Mouse (Mus musculus) limb, embryonic 13.5 days (tissue): ENCODE data around the gene 9130023H24Rik. TPM values are rescaled to one million over a fixed set of nuclear protein-coding genes. Genes with fewer than 3 reads are reported as not detected.

Experiments used
- ATAC-seq: fragments of 200-750 bp; cut with Nextera tagmentation; 2 replicates; pipeline ENCODE4 v1.8.0; 2017; ENCODE audit warnings: low read depth, moderate number of reproducible peaks, moderate TSS enrichment; ENCODE audit not compliant: low FRiP score
- H3K27ac ChIP-seq: fragments of 300-500 bp; sonication (generic); 2 replicates; pipeline ENCODE4 v1.5.1; 2015; ENCODE audit warnings: inconsistent platforms, mild to moderate bottlenecking, moderate library complexity
- H3K27me3 ChIP-seq: fragments of 300-500 bp; sonication (generic); 2 replicates; pipeline ENCODE4 v1.6.1; 2015; ENCODE audit warnings: mild to moderate bottlenecking, inconsistent platforms
- H3K36me3 ChIP-seq: fragments of 300-500 bp; sonication (generic); 2 replicates; pipeline ENCODE4 v1.6.1; 2015; ENCODE audit warnings: inconsistent platforms, mild to moderate bottlenecking, moderate library complexity
- H3K4me1 ChIP-seq: fragments of 300-500 bp; sonication (generic); 2 replicates; pipeline ENCODE4 v1.6.1; 2015; ENCODE audit warnings: inconsistent platforms
- H3K4me2 ChIP-seq: fragments of 300-500 bp; sonication (generic); replicated peaks from 2 replicates; pipeline ENCODE4 v1.6.1; 2015; ENCODE audit warnings: inconsistent platforms, mild to moderate bottlenecking, moderate library complexity
- H3K4me3 ChIP-seq: fragments of 300-500 bp; sonication (generic); 2 replicates; pipeline ENCODE4 v1.5.1; 2015; ENCODE audit warnings: moderate library complexity, mild to moderate bottlenecking, inconsistent platforms
- H3K9ac ChIP-seq: fragments of 300-500 bp; sonication (generic); 2 replicates; pipeline ENCODE4 v1.6.1; 2015; ENCODE audit warnings: mild to moderate bottlenecking, inconsistent platforms
- H3K9me3 ChIP-seq: fragments of 300-500 bp; sonication (generic); 2 replicates; pipeline ENCODE4 v1.6.1; 2016; ENCODE audit warnings: inconsistent platforms
- WGBS: fragments of 180-500 bp; shearing (Covaris S2); methylation state at CpG from one replicate; pipeline ENCODE4 v1.1.7; 2015; 5-methylcytosine and 5-hydroxymethylcytosine counted together
- polyA plus RNA-seq: library from polyadenylated mRNA; unstranded; fragments of >200 nt; fragmentation: Nextera tagmentation; extraction: Ambion mirVana; gene quantifications from 2 replicates; pipeline ENCODE4 v1.2.1, GENCODE M21; 2015

Gene 9130023H24Rik
- polyA plus RNA-seq, 1 experiment from 2014 or later: 9.2 TPM

GRCm38 (mm10) chr7:128265411-128265810, 27.6 kb upstream of the 9130023H24Rik start, which contains the start of gene Slc5a2:
Slc5a2 (plus strand) TSS chr7:128265657.
- Histone ChIP-seq H3K4me3 (no peak within 1 kb of the TSS), H3K4me1 (no peaks in the 10 kb centered on the region), H3K9ac (no peak within 1 kb of the TSS), H3K27ac (no peak within 1 kb of the TSS), H3K27me3 (no peaks in the 10 kb centered on the region), H3K9me3 (no peaks in the 10 kb centered on the region), H3K4me2 (no peak within 1 kb of the TSS), H3K36me3 (peaks cover 3% of the 10 kb centered on the region; the same call in 1 of the 2 replicates)
- 81% methylated on average over 6 of the region's 6 CpGs for WGBS
- ATAC-seq: no peak

DNA sequence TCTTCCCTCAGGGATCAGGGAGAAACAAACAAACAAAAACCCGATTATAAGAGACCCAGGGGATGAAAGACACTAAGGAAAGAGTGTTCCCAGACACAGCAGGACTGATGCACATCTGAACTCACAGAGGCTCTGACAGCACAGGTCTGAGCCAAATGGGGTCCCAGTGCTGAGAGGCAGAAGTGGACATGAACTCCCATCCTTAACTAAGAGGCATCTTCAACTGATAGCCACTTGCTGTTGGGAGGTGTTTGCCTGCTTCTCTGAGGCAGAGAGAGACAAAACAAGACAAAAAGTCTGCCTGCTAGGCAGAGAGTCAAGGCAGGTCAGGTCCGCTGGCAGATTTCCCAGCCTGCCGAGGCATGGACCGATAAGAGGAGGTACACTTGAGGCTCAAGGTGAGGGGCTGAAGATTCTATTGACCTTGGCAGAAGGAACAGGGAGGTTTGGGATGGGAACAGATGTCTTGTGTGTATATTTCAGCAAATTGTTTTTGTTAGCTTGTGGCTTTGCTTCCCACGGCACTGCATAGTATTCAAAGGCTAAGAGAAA, 19.0 kb upstream of the 9130023H24Rik start:
- no peaks in the 10 kb centered on the region for H3K9me3 ChIP-seq
- ATAC-seq: no peak
- H3K4me1 ChIP-seq: peaks cover 17% of the 10 kb centered on the region
- WGBS: 64% methylated on average over 5 of the region's 5 CpGs
- no peak overlapping the region for H3K4me3 ChIP-seq
- no peak overlapping the region for H3K4me2 ChIP-seq
- peaks cover 9% of the 10 kb centered on the region; the same call in 1 of the 2 replicates for H3K36me3 ChIP-seq
- no peaks in the 10 kb centered on the region; the same call in 1 of the 2 replicates for H3K27me3 ChIP-seq
- no peak overlapping the region for H3K9ac ChIP-seq
- H3K27ac ChIP-seq: no peak overlapping the region

- WGBS: 90% methylated on average over 5 of the region's 5 CpGs
- peaks cover 9% of the 10 kb centered on the region; the same call in 1 of the 2 replicates for H3K36me3 ChIP-seq
- no peak for ATAC-seq
- no peaks in the 10 kb centered on the region; the same call in 1 of the 2 replicates for H3K27me3 ChIP-seq
- H3K4me3 ChIP-seq: no peak overlapping the region
- H3K9me3 ChIP-seq: no peaks in the 10 kb centered on the region
- H3K9ac ChIP-seq: no peak overlapping the region
- H3K4me2 ChIP-seq: no peak overlapping the region
- peaks cover 21% of the 10 kb centered on the region for H3K4me1 ChIP-seq
- H3K27ac ChIP-seq: no peak overlapping the region
Observed at GRCm38 (mm10) chr7:128255757-128256156, 17.9 kb upstream of the 9130023H24Rik start.

DNA sequence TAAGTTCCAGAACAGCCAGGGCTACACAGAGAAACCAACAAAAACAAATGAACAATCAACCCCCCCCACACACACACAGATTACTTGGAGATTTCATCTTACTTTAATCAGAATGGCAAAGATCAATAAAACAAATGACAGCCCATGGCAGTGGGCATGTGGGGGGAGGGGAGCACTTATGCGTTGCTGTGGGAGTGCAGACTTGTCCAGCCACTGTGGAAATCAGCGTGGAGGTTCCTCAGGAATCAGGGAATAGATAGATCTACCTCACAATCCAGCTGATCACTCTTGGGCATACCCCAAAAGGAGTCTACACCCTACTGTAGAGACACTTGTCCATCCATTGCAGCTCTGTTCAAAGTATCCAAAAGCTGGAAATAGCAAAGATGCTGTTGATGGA, 17.1 kb upstream of the 9130023H24Rik start:
- H3K27ac ChIP-seq: no peak overlapping the region
- no peaks in the 10 kb centered on the region for H3K9me3 ChIP-seq
- H3K36me3 ChIP-seq: peaks cover 16% of the 10 kb centered on the region
- no peak overlapping the region for H3K4me3 ChIP-seq
- peaks cover 21% of the 10 kb centered on the region for H3K4me1 ChIP-seq
- H3K9ac ChIP-seq: no peak overlapping the region
- no peak overlapping the region for H3K4me2 ChIP-seq
- H3K27me3 ChIP-seq: no peaks in the 10 kb centered on the region; the same call in 1 of the 2 replicates
- ATAC-seq: no peak
- WGBS: 70% methylated on average over 2 of the region's 2 CpGs

DNA sequence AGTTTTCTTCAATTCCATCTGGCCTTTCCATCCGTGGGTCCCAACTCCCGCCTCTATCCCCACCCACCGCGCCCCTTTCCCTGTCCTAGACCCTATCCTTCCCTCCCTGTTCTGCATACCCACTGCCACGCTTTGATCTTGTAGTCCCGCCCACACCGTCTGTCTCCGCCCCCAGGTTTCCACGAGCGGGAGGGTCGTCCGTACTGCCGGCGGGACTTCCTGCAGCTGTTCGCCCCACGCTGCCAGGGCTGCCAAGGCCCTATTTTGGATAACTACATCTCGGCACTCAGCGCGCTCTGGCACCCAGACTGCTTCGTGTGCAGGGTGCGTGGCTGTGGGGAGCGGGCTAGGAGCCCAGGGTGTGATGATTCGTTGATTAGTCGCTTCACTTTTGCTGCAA, 14.8 kb upstream of the 9130023H24Rik start:
- peak; percentile 72 for ATAC-seq
- Histone ChIP-seq H3K36me3 (peaks cover 23% of the 10 kb centered on the region), H3K4me2 (peak overlapping the region; percentile 59), H3K9me3 (no peaks in the 10 kb centered on the region), H3K27me3 (no peaks in the 10 kb centered on the region), H3K9ac (peak overlapping the region; percentile 36; the same call in 1 of the 2 replicates), H3K4me1 (peaks cover 32% of the 10 kb centered on the region), H3K27ac (no peak overlapping the region; the same call in 1 of the 2 replicates), H3K4me3 (peak overlapping the region; percentile 31)
- 6% methylated on average over 24 of the region's 24 CpGs for WGBS

GRCm38 (mm10) chr7:128251946-128252345, 14.1 kb upstream of the 9130023H24Rik start:
- peak overlapping the region; percentile 31 for H3K4me3 ChIP-seq
- no peaks in the 10 kb centered on the region for H3K9me3 ChIP-seq
- no peak overlapping the region for H3K27ac ChIP-seq

DNA sequence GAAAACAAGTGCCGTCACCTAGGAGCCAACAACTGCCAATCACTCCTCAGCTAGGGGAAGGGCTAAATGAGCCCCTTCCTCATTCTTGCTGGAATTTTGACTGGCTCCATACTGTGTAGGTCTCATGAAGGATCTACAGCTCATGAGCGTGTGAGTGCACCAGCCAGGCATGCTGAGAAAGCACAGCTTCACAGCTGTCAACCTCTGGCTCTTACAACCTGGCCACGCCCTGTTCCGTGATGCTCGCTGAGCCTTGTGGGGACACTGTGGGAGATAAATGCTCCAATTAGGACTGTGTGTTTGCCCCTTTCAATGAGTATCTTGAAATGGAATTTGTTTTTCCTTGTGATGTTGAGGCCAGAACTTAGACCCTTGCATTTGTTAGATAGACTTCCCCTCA, 12.2 kb upstream of the 9130023H24Rik start:
- Histone ChIP-seq H3K9me3 (no peaks in the 10 kb centered on the region), H3K27me3 (no peaks in the 10 kb centered on the region), H3K4me2 (no peak overlapping the region), H3K9ac (no peak overlapping the region), H3K27ac (no peak overlapping the region), H3K36me3 (peaks cover 28% of the 10 kb centered on the region), H3K4me1 (peaks cover 43% of the 10 kb centered on the region), H3K4me3 (no peak overlapping the region)
- no peak for ATAC-seq
- WGBS: 89% methylated on average over 5 of the region's 5 CpGs

More at GRCm38 (mm10) chr7:128251946-128252345, 14.1 kb upstream of the 9130023H24Rik start:
- Histone ChIP-seq H3K4me2 (peak overlapping the region; percentile 59), H3K36me3 (peaks cover 23% of the 10 kb centered on the region), H3K9ac (peak overlapping the region; percentile 45; the same call in 1 of the 2 replicates), H3K4me1 (peaks cover 29% of the 10 kb centered on the region), H3K27me3 (no peaks in the 10 kb centered on the region)
- WGBS: 35% methylated on average over 12 of the region's 12 CpGs
- ATAC-seq: no peak

- Histone ChIP-seq H3K36me3 (peaks cover 34% of the 10 kb centered on the region), H3K9ac (peak overlapping the region; percentile 39), H3K4me3 (peak overlapping the region; percentile 59), H3K9me3 (no peaks in the 10 kb centered on the region), H3K27me3 (no peaks in the 10 kb centered on the region), H3K4me2 (peak overlapping the region; percentile 74), H3K27ac (no peak overlapping the region), H3K4me1 (peaks cover 43% of the 10 kb centered on the region)
- WGBS: 87% methylated on average over 10 of the region's 10 CpGs
- no peak for ATAC-seq
Observed at GRCm38 (mm10) chr7:128248081-128249042, 10.5 kb upstream of the 9130023H24Rik start.

- Histone ChIP-seq H3K27ac (peak overlapping the region; percentile 89), H3K4me1 (peaks cover 35% of the 10 kb centered on the region), H3K4me3 (peak overlapping the region; percentile 59), H3K9ac (peak overlapping the region; percentile 78), H3K4me2 (peak overlapping the region; percentile 74), H3K36me3 (peaks cover 40% of the 10 kb centered on the region), H3K27me3 (no peaks in the 10 kb centered on the region), H3K9me3 (no peaks in the 10 kb centered on the region)
- ATAC-seq: peak; percentile 79
- 3% methylated on average over 13 of the region's 13 CpGs for WGBS
Observed at GRCm38 (mm10) chr7:128247443-128247842, 9.6 kb upstream of the 9130023H24Rik start.

DNA sequence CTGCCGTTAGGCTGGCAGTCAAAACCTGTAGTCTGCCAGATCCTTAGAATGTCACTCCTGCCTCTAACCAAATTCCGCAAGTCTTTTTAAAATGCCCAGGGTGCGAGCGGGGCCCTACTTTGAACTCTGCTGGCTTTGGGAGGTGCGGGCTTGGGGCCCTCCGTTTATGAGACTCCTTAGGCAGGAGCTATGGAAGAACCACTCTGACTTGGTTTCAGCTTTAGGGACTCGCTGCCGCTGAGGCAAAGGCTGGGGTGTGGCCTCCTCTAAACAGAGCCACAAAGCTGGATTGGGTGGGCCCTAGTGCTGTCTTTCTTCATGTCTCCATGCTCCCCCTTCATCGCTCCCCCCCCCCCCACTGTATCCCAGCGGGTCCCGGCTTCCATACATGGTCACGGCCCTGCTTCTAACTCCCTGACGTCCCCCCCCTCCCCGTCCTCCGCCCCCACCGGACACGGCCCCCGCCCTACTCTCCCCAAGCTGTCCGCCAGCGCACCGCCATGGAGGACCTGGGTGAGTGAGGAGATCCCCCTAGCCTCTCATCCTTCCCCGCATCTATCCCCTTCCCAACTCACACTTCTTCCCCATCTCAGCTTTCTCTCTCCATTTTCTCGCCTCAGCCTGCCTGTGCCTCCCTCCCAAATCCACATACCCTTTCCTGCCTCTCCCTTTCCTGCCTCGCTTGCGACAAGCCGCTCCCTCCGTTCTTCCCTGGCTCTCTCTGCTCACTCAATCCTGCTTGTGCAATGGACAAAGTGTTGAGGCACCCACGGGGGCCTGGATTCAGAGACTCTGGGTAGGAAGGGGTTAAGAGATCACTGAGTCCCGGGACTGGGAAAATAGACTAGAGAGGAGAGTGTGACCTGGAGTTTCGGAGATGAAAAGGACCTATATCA, 8.9 kb upstream of the 9130023H24Rik start, which contains the start of gene Tgfb1i1:
TSS of gene Tgfb1i1 (plus strand) at position 317 of the 896 bp plus-strand sequence.
- peaks cover 28% of the 10 kb centered on the region for H3K4me1 ChIP-seq
- H3K4me3 ChIP-seq: peak within 1 kb of the TSS; percentile 59
- H3K9ac ChIP-seq: peak within 1 kb of the TSS; percentile 78
- H3K36me3 ChIP-seq: peaks cover 47% of the 10 kb centered on the region
- peak within 1 kb of the TSS; percentile 89 for H3K27ac ChIP-seq
- H3K9me3 ChIP-seq: no peaks in the 10 kb centered on the region
- peak within 1 kb of the TSS; percentile 74 for H3K4me2 ChIP-seq
- 2% methylated on average over 28 of the region's 30 CpGs for WGBS
- H3K27me3 ChIP-seq: no peaks in the 10 kb centered on the region
- peak; percentile 84 for ATAC-seq

GRCm38 (mm10) chr7:128245547-128245946, 7.7 kb upstream of the 9130023H24Rik start:
- H3K9me3 ChIP-seq: no peaks in the 10 kb centered on the region
- 81% methylated on average over 4 of the region's 4 CpGs for WGBS
- H3K4me1 ChIP-seq: peaks cover 27% of the 10 kb centered on the region
- H3K4me2 ChIP-seq: peak overlapping the region; percentile 74; the same call in 1 of the 2 replicates
- 0 out of 2 replicates have a peak overlapping the region, but pooled peaks have one; percentile 78 for H3K9ac ChIP-seq
- H3K27me3 ChIP-seq: no peaks in the 10 kb centered on the region
- H3K4me3 ChIP-seq: no peak overlapping the region
- H3K27ac ChIP-seq: 0 out of 2 replicates have a peak overlapping the region, but pooled peaks have one; percentile 89
- no peak for ATAC-seq
- peaks cover 58% of the 10 kb centered on the region for H3K36me3 ChIP-seq
